Mouse (Mus musculus) neural tube, embryonic 10.5 days (tissue): Measurements from ENCODE around the gene Lurap1l.

Experiments
- DNase-seq: peaks from one replicate; pipeline ENCODE4 v3.0.0-alpha.2; 2017; ENCODE audit warnings: low spot score; ENCODE audit errors: extremely low spot score

Gene Lurap1l

GRCm38 (mm10) chr4:80910481-80910870, at the start of gene Lurap1l:
Lurap1l (plus strand) TSS chr4:80910646.
- DNase-seq, result peak; percentile 38

- DNase-seq, result no peak
These were observed 47.5 kb upstream of the Lurap1l start for GRCm38 (mm10) chr4:80862962-80863361.

GRCm38 (mm10) chr4:80863906-80864305, 46.5 kb upstream of the Lurap1l start:
- DNase-seq, result no peak

- peak; percentile 51 for DNase-seq
These were observed 45.9 kb upstream of the Lurap1l start for GRCm38 (mm10) chr4:80864511-80864922.

- DNase-seq, result no peak
These were observed 44.4 kb upstream of the Lurap1l start for GRCm38 (mm10) chr4:80866065-80866464.

- DNase-seq, result no peak
These were observed 40.8 kb upstream of the Lurap1l start for GRCm38 (mm10) chr4:80869598-80869997.

- DNase-seq, result no peak
These were observed 37.4 kb upstream of the Lurap1l start for GRCm38 (mm10) chr4:80872847-80873644.

GRCm38 (mm10) chr4:80874121-80874859, 36.2 kb upstream of the Lurap1l start:
- no peak for DNase-seq

- DNase-seq, result no peak
These were observed 35.4 kb upstream of the Lurap1l start for GRCm38 (mm10) chr4:80875055-80875454.

GRCm38 (mm10) chr4:80881996-80882599, 28.3 kb upstream of the Lurap1l start:
- no peak for DNase-seq

- no peak for DNase-seq
These were observed 23.8 kb upstream of the Lurap1l start for GRCm38 (mm10) chr4:80886631-80887030.

GRCm38 (mm10) chr4:80891004-80891403, 19.4 kb upstream of the Lurap1l start:
- DNase-seq, result no peak

- no peak for DNase-seq
These were observed 15.1 kb upstream of the Lurap1l start for GRCm38 (mm10) chr4:80895278-80895894.

- DNase-seq, result no peak
These were observed 3.7 kb upstream of the Lurap1l start for GRCm38 (mm10) chr4:80906726-80907125.

GRCm38 (mm10) chr4:80907973-80908372, 2.5 kb upstream of the Lurap1l start:
- no peak for DNase-seq

- no peak for DNase-seq
These were observed 1.5 kb upstream of the Lurap1l start for GRCm38 (mm10) chr4:80908902-80909301.

GRCm38 (mm10) chr4:80910871-80911701, 640 bp downstream of the Lurap1l start:
- DNase-seq, result peak; percentile 79

GRCm38 (mm10) chr4:80911706-80912540, 1.5 kb downstream of the Lurap1l start:
- peak; percentile 87 for DNase-seq

GRCm38 (mm10) chr4:80915211-80915610, 4.8 kb downstream of the Lurap1l start:
- no peak for DNase-seq

GRCm38 (mm10) chr4:80916695-80917094, 6.2 kb downstream of the Lurap1l start:
- DNase-seq, result no peak
